Mouse (Mus musculus) kidney, adult 2 months (tissue): ENCODE results near the gene Morc2a.

Experiments
- CTCF ChIP-seq: fragments of 200-500 bp; conservative IDR thresholded peaks from 2 replicates; pipeline ENCODE4 v1.5.1; 2011; ENCODE audit warnings: low read depth, mild to moderate bottlenecking, control low read depth, low read length, moderate library complexity, mixed read lengths; ENCODE audit not compliant: insufficient read depth, insufficient read length
- POLR2A ChIP-seq: fragments of 200-500 bp; IDR thresholded peaks from one replicate; pipeline ENCODE4 v1.6.1; 2011; ENCODE audit warnings: low read depth, low read length, control low read depth

GRCm38 (mm10) chr11:3628999-3629491 lies 19.9 kb upstream of the Morc2a start:
- no peak for TF ChIP-seq POLR2A
- TF ChIP-seq CTCF: no peak
